Mouse (Mus musculus): ENCODE results near the gene Gnptab. TPM values are rescaled to one million over a fixed set of nuclear protein-coding genes. Genes with fewer than 3 reads are reported as not detected.

Gene Gnptab
- total and polyA plus RNA-seq, 3 experiments, result 14.2 to 24.1 TPM; not detected in 1

- Histone ChIP-seq H3K79me2 (ENCODE audit: control insufficient read depth, insufficient read depth, low read length, poor library complexity) (no peaks in the 10 kb centered on the region), H3K9ac (ENCODE audit: control insufficient read depth, low read depth, low read length, poor library complexity, severe bottlenecking) (no peak overlapping the region), H3K27ac (ENCODE audit: control insufficient read depth, low read depth, low read length) (no peak overlapping the region), H3K4me1 (ENCODE audit: control insufficient read depth in 1 of 2, insufficient read depth in 2 of 2, low read length in 2 of 2) (0 out of 4 replicates have a peak, but pooled peaks cover 0 to 7% of the 10 kb centered on the region in 2 experiments), H3K27me3 (ENCODE audit: control insufficient read depth in 1 of 2, insufficient read depth in 2 of 2, low read length in 2 of 2) (0 out of 4 replicates have a peak, but pooled peaks cover 0 to 2% of the 10 kb centered on the region in 2 experiments), H3K4me3 (ENCODE audit: control insufficient read depth in 1 of 2, insufficient read depth in 1 of 2, low read depth in 2 of 2, low read length in 2 of 2) (no peak overlapping the region), H3K9me3 (replicated peaks; ENCODE audit: insufficient read depth, low read length) (no peaks in the 10 kb centered on the region), H3K36me3 (ENCODE audit: control insufficient read depth in 1 of 2, insufficient read depth in 2 of 2, low read length in 2 of 2) (peaks cover 0 to 4% of the 10 kb centered on the region in 2 experiments; a peak in 2 of 4 replicates)
- no peak for DNase-seq (ENCODE audit: low read depth, low spot score)
- no peak for TF ChIP-seq ETS1 (IDR thresholded peaks at IDR 0.05; ENCODE audit: low read depth, low read length)
- no peak for TF ChIP-seq ELF1 (IDR thresholded peaks at IDR 0.05; ENCODE audit: low read depth, low read length)
- no peak for TF ChIP-seq GABPA (IDR thresholded peaks at IDR 0.05; ENCODE audit: low read depth, low read length)
- no peak for TF ChIP-seq ZC3H11A (IDR thresholded peaks at IDR 0.05; ENCODE audit: low read depth, low read length)
- no peak for TF ChIP-seq HCFC1 (IDR thresholded peaks at IDR 0.05; ENCODE audit: low read depth, low read length)
- TF ChIP-seq USF2 (IDR thresholded peaks at IDR 0.05; ENCODE audit: borderline replicate concordance in 1 of 2, insufficient read depth in 1 of 2, low read depth in 1 of 2, low read length in 2 of 2), result no peak
- TF ChIP-seq MAFK (IDR thresholded peaks at IDR 0.05; ENCODE audit: borderline replicate concordance, low read depth, low read length), result no peak
- no peak for TF ChIP-seq MYC (IDR thresholded peaks at IDR 0.05; ENCODE audit: low read depth, low read length)
- no peak for TF ChIP-seq POLR2A (IDR thresholded peaks at IDR 0.05; ENCODE audit: control insufficient read depth in 1 of 2, insufficient read depth in 1 of 2, low read depth in 1 of 2, low read length in 2 of 2, poor library complexity in 1 of 2)
- no peak for TF ChIP-seq POLR2AphosphoS2 (IDR thresholded peaks at IDR 0.05; ENCODE audit: low read length)
- TF ChIP-seq NELFE (IDR thresholded peaks at IDR 0.05; ENCODE audit: low read depth, low read length), result no peak
- TF ChIP-seq MEF2A (IDR thresholded peaks at IDR 0.05; ENCODE audit: extremely low read depth, insufficient replicate concordance, low read depth, low read length, poor library complexity, severe bottlenecking), result no peak
- TF ChIP-seq NRF1 (IDR thresholded peaks at IDR 0.05; ENCODE audit: insufficient read depth, low read depth, low read length, poor library complexity, severe bottlenecking), result no peak
- no peak for TF ChIP-seq CHD1 (IDR thresholded peaks at IDR 0.05; ENCODE audit: low read depth, low read length)
These were observed 32.3 kb upstream of the Gnptab start for GRCm38 (mm10) chr10:88346454-88347245.

GRCm38 (mm10) chr10:88349800-88350199 lies 29.1 kb upstream of the Gnptab start:
- no peak for DNase-seq (ENCODE audit: low read depth, low spot score)
- Histone ChIP-seq H3K4me1 (ENCODE audit: control insufficient read depth in 1 of 2, insufficient read depth in 2 of 2, low read length in 2 of 2) (0 out of 4 replicates have a peak, but pooled peaks cover 0 to 7% of the 10 kb centered on the region in 2 experiments), H3K27me3 (ENCODE audit: control insufficient read depth in 1 of 2, insufficient read depth in 2 of 2, low read length in 2 of 2) (no peaks in the 10 kb centered on the region), H3K27ac (ENCODE audit: control insufficient read depth, low read depth, low read length) (no peak overlapping the region), H3K36me3 (ENCODE audit: control insufficient read depth in 1 of 2, insufficient read depth in 2 of 2, low read length in 2 of 2) (peaks cover 0 to 8% of the 10 kb centered on the region in 2 experiments; a peak in 2 of 4 replicates), H3K9ac (ENCODE audit: control insufficient read depth, low read depth, low read length, poor library complexity, severe bottlenecking) (no peak overlapping the region), H3K4me3 (ENCODE audit: control insufficient read depth in 1 of 2, insufficient read depth in 1 of 2, low read depth in 2 of 2, low read length in 2 of 2) (no peak overlapping the region), H3K9me3 (replicated peaks; ENCODE audit: insufficient read depth, low read length) (no peaks in the 10 kb centered on the region), H3K79me2 (ENCODE audit: control insufficient read depth, insufficient read depth, low read length, poor library complexity) (no peaks in the 10 kb centered on the region)
- no peak for TF ChIP-seq TBP (IDR thresholded peaks at IDR 0.05; ENCODE audit: low read depth, low read length)
- TF ChIP-seq NRF1 (IDR thresholded peaks at IDR 0.05; ENCODE audit: insufficient read depth, low read depth, low read length, poor library complexity, severe bottlenecking), result no peak
- no peak for TF ChIP-seq USF1 (IDR thresholded peaks at IDR 0.05; ENCODE audit: low read depth, low read length)
- no peak for TF ChIP-seq ZMIZ1 (IDR thresholded peaks at IDR 0.05; ENCODE audit: low read depth, low read length)
- TF ChIP-seq MXI1 (IDR thresholded peaks at IDR 0.05; ENCODE audit: low read depth, low read length), result no peak
- no peak for TF ChIP-seq TCF12 (IDR thresholded peaks at IDR 0.05; ENCODE audit: low read depth, low read length)
- no peak for TF ChIP-seq MYB (IDR thresholded peaks at IDR 0.05; ENCODE audit: low read depth, low read length)
- no peak for TF ChIP-seq USF2 (IDR thresholded peaks at IDR 0.05; ENCODE audit: borderline replicate concordance in 1 of 2, insufficient read depth in 1 of 2, low read depth in 1 of 2, low read length in 2 of 2)
- TF ChIP-seq SIN3A (IDR thresholded peaks at IDR 0.05; ENCODE audit: low read length), result no peak
- TF ChIP-seq ZKSCAN1 (IDR thresholded peaks at IDR 0.05; ENCODE audit: low read depth, low read length), result no peak
- TF ChIP-seq ZC3H11A (IDR thresholded peaks at IDR 0.05; ENCODE audit: low read depth, low read length), result no peak
- TF ChIP-seq TAL1 (IDR thresholded peaks at IDR 0.05; ENCODE audit: low read length), result no peak
- no peak for TF ChIP-seq CTCF (IDR thresholded peaks at IDR 0.05 in 2 of 3, conservative IDR thresholded peaks at IDR 0.05 in 1 of 3; ENCODE audit: control insufficient read depth in 1 of 3, insufficient read depth in 1 of 3, low read depth in 2 of 3, low read length in 3 of 3, poor library complexity in 1 of 3, severe bottlenecking in 1 of 3)
